Mouse (Mus musculus): ENCODE results near the gene Tedc1. TPM values are rescaled to one million over a fixed set of nuclear protein-coding genes. Genes with fewer than 3 reads are reported as not detected.

Tedc1 gene
- total and polyA plus RNA-seq, 2 experiments from 2014 or later, result 4.3 to 8.8 TPM

- TF ChIP-seq CTCF (IDR thresholded peaks at IDR 0.05), result peak; percentile 73
- Histone ChIP-seq H3K9me3 (ENCODE audit: low read length) (no peaks in the 10 kb centered on the region), H3K4me1 (ENCODE audit: insufficient read depth, low read length) (peaks cover 16% of the 10 kb centered on the region), H3K9ac (replicated peaks; ENCODE audit: low read length, poor library complexity, severe bottlenecking) (no peak within 1 kb of the TSS), H3K4me2 (ENCODE audit: low read depth, low read length, poor library complexity, severe bottlenecking) (peak within 1 kb of the TSS; percentile 40), H3K4me3 (ENCODE audit: low read depth, low read length) (0 out of 2 replicates have a peak within 1 kb of the TSS, but pooled peaks have one; percentile 2), H3K36me3 (ENCODE audit: insufficient read depth, low read length) (peaks cover 15% of the 10 kb centered on the region; the same call in 1 of the 2 replicates), H3K27me3 (ENCODE audit: insufficient read depth, low read length) (0 out of 2 replicates have a peak, but pooled peaks cover 6% of the 10 kb centered on the region), H3K27ac (ENCODE audit: low read depth, low read length) (no peak within 1 kb of the TSS)
- 11% methylated on average over 45 of the region's 45 CpGs for WGBS
- DNase-seq (ENCODE audit: low spot score), result peak; percentile 67
- peak; percentile 21 for ATAC-seq (ENCODE audit: low FRiP score)
Observed at GRCm38 (mm10) chr12:113146112-113147057, 9.8 kb upstream of the Tedc1 start, which contains the start of gene Crip1. Gene Crip1 (plus strand): TSS chr12:113146316.

- ATAC-seq (ENCODE audit: low FRiP score), result no peak
- no peak for TF ChIP-seq CTCF (IDR thresholded peaks at IDR 0.05)
- Histone ChIP-seq H3K4me2 (ENCODE audit: low read depth, low read length, poor library complexity, severe bottlenecking) (no peak overlapping the region), H3K9me3 (ENCODE audit: low read length) (no peaks in the 10 kb centered on the region), H3K27ac (ENCODE audit: low read depth, low read length) (0 out of 2 replicates have a peak overlapping the region, but pooled peaks have one; percentile 12), H3K4me3 (ENCODE audit: low read depth, low read length) (no peak overlapping the region), H3K27me3 (ENCODE audit: insufficient read depth, low read length) (0 out of 2 replicates have a peak, but pooled peaks cover 6% of the 10 kb centered on the region), H3K4me1 (ENCODE audit: insufficient read depth, low read length) (peaks cover 6% of the 10 kb centered on the region; the same call in 1 of the 2 replicates), H3K9ac (replicated peaks; ENCODE audit: low read length, poor library complexity, severe bottlenecking) (no peak overlapping the region), H3K36me3 (ENCODE audit: insufficient read depth, low read length) (peaks cover 15% of the 10 kb centered on the region; the same call in 1 of the 2 replicates)
- 73% methylated on average over 8 of the region's 8 CpGs for WGBS
- DNase-seq (ENCODE audit: low spot score), result peak; percentile 48
Observed at GRCm38 (mm10) chr12:113147481-113147880, 8.7 kb upstream of the Tedc1 start.

- Histone ChIP-seq H3K27ac (ENCODE audit: low read depth, low read length) (no peak overlapping the region), H3K4me1 (ENCODE audit: insufficient read depth, low read length) (no peaks in the 10 kb centered on the region; the same call in 1 of the 2 replicates), H3K4me2 (ENCODE audit: low read depth, low read length, poor library complexity, severe bottlenecking) (no peak overlapping the region), H3K36me3 (ENCODE audit: insufficient read depth, low read length) (peaks cover 15% of the 10 kb centered on the region; the same call in 1 of the 2 replicates), H3K4me3 (ENCODE audit: low read depth, low read length) (no peak overlapping the region), H3K9ac (replicated peaks; ENCODE audit: low read length, poor library complexity, severe bottlenecking) (no peak overlapping the region), H3K9me3 (ENCODE audit: low read length) (no peaks in the 10 kb centered on the region), H3K27me3 (ENCODE audit: insufficient read depth, low read length) (0 out of 2 replicates have a peak, but pooled peaks cover 6% of the 10 kb centered on the region)
- ATAC-seq (ENCODE audit: low FRiP score) (no peak), DNase-seq (ENCODE audit: low spot score) (no peak)
- WGBS, result 41% methylated on average over 16 of the region's 16 CpGs
- peak; percentile 15; the same call in 1 of the 2 replicates for TF ChIP-seq CTCF (IDR thresholded peaks at IDR 0.05)
Observed at GRCm38 (mm10) chr12:113148381-113149035, 7.7 kb upstream of the Tedc1 start.

DNA sequence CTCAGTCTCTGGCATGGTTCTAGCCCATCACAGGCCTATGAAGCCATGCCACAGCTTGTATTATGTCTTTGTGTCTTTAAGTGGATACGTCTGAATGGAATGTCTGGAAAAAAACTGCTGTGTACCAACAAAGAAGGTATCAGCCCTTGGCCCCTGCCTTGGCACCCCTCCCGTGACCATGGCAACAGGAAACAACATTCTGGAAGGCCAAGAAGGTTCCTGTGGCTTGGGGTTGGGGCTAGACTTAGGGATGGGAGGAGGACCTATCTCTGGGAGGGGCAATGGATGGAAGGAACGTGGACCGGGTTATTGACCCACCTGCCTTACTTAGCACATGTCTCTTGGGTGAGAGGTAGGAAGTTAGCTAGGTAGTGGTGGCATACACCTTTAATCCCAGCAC is 6.9 kb upstream of the Tedc1 start:
- H3K4me1 ChIP-seq (ENCODE audit: insufficient read depth, low read length), result no peaks in the 10 kb centered on the region; the same call in 1 of the 2 replicates
- TF ChIP-seq CTCF (IDR thresholded peaks at IDR 0.05), result no peak
- no peak overlapping the region for H3K27ac ChIP-seq (ENCODE audit: low read depth, low read length)
- DNase-seq (ENCODE audit: low spot score) (no peak), ATAC-seq (ENCODE audit: low FRiP score) (no peak)
- no peak overlapping the region for H3K4me3 ChIP-seq (ENCODE audit: low read depth, low read length)
- H3K9me3 ChIP-seq (ENCODE audit: low read length), result no peaks in the 10 kb centered on the region
- 60% methylated on average over 4 of the region's 4 CpGs for WGBS
- no peak overlapping the region for H3K4me2 ChIP-seq (ENCODE audit: low read depth, low read length, poor library complexity, severe bottlenecking)
- 0 out of 2 replicates have a peak, but pooled peaks cover 6% of the 10 kb centered on the region for H3K27me3 ChIP-seq (ENCODE audit: insufficient read depth, low read length)
- no peak overlapping the region for H3K9ac ChIP-seq (replicated peaks; ENCODE audit: low read length, poor library complexity, severe bottlenecking)
- H3K36me3 ChIP-seq (ENCODE audit: insufficient read depth, low read length), result peaks cover 8% of the 10 kb centered on the region; the same call in 1 of the 2 replicates

- Histone ChIP-seq H3K4me3 (ENCODE audit: low read depth, low read length) (no peak overlapping the region), H3K36me3 (ENCODE audit: insufficient read depth, low read length) (peaks cover 2% of the 10 kb centered on the region; the same call in 1 of the 2 replicates), H3K9ac (replicated peaks; ENCODE audit: low read length, poor library complexity, severe bottlenecking) (no peak overlapping the region), H3K4me2 (ENCODE audit: low read depth, low read length, poor library complexity, severe bottlenecking) (no peak overlapping the region), H3K9me3 (ENCODE audit: low read length) (no peaks in the 10 kb centered on the region), H3K27me3 (ENCODE audit: insufficient read depth, low read length) (0 out of 2 replicates have a peak, but pooled peaks cover 6% of the 10 kb centered on the region), H3K4me1 (ENCODE audit: insufficient read depth, low read length) (peaks cover under 1% of the 10 kb centered on the region; the same call in 1 of the 2 replicates), H3K27ac (ENCODE audit: low read depth, low read length) (no peak overlapping the region)
- no peak for TF ChIP-seq CTCF (IDR thresholded peaks at IDR 0.05)
- DNase-seq (ENCODE audit: low spot score) (no peak), ATAC-seq (ENCODE audit: low FRiP score) (no peak)
- 79% methylated on average over 3 of the region's 3 CpGs for WGBS
Observed at GRCm38 (mm10) chr12:113149896-113150295, 6.3 kb upstream of the Tedc1 start.

Data from midbrain, postnatal 0 days (tissue).